Mouse (Mus musculus) cerebellum, adult 2 months (tissue): Measurements from ENCODE around the gene Mymx.

Source experiments
- CTCF ChIP-seq: fragments of 200-500 bp; IDR thresholded peaks from 2 replicates; pipeline ENCODE4 v1.5.1; 2011; ENCODE audit warnings: low read depth, mild to moderate bottlenecking, control low read depth, low read length, moderate library complexity, borderline replicate concordance; ENCODE audit not compliant: insufficient read depth
- POLR2A ChIP-seq: fragments of 200-500 bp; IDR thresholded peaks from 2 replicates; pipeline ENCODE4 v1.6.1; 2011; ENCODE audit warnings: low read length, control low read depth, borderline replicate concordance; ENCODE audit not compliant: insufficient read depth

GRCm38 (mm10) chr17:45557246-45557824 lies 44.6 kb downstream of the Mymx start:
- no peak for TF ChIP-seq POLR2A
- TF ChIP-seq CTCF: no peak
